Comparison of ENCODE assay signal across 15 mouse cellular contexts in the genomic region with DNA sequence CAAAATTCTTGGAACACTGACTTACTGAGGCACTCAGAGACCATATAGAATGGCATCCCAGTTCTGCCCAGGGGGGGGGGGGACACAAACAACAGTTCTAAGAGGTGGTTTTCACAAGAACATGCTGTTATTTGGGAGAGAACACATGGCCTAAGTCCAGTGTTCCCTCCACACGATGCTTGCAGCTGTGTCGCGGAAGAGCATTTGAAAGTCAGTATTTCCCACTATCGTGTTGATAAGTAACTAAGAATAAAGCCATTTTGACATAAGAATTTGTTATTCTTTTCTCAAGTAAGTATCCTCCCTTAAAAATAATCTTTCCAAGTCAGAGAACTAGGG.
A peak's percentile ranks its signal among the peaks of the same experiment; 100 is the strongest.
DNase-seq lines count a peak whose midpoint lies in the region; ATAC-seq and TF ChIP-seq lines count a peak whose summit lies in the region.
"Had no signal": no experiment of that assay in that cellular context is flagged by ENCODE, and none has a peak within 500 bp of the region (broad histone marks: within the 10 kb centered on the region; RNA-seq: fewer than 3 reads in every experiment).

No protein-coding gene starts in this region.

- H3K9ac ChIP-seq in kidney, postnatal 0 days (ENCODE audit: low read depth, low read length), result no peak overlapping the region
- H3K9ac ChIP-seq: embryonic facial prominence, embryonic 12.5 days; liver, embryonic 15.5 days had no signal

- H3K9me3 ChIP-seq in kidney, postnatal 0 days (replicated peaks; ENCODE audit: low read length), result no peaks in the 10 kb centered on the region
- H3K9me3 ChIP-seq: embryonic facial prominence, embryonic 12.5 days; liver, embryonic 15.5 days had no signal

- H3K27ac ChIP-seq in gastrocnemius, adult 2 months, result peak overlapping the region; percentile 62
- H3K27ac ChIP-seq in kidney, postnatal 0 days, result peak overlapping the region; percentile 43
- H3K27ac ChIP-seq in testis, adult 2 months (ENCODE audit: control insufficient read depth, insufficient read depth, low read depth, low read length), result peak overlapping the region; percentile 81
- H3K27ac ChIP-seq: embryonic facial prominence, embryonic 12.5 days; liver, embryonic 15.5 days had no signal

- no peak for TF ChIP-seq POLR2A in testis, adult 2 months (IDR thresholded peaks at IDR 0.05; ENCODE audit: control insufficient read depth, low read depth, low read length)

- intact Hi-C loops in gastrocnemius, adult 2 months (cut with DNase I), result no loop called here
- intact Hi-C loops in gastrocnemius, postnatal 36 days (cut with DNase I), result no loop called here

- ATAC-seq in kidney, postnatal 0 days (replicated peaks; ENCODE audit: low FRiP score, low read depth), result no peak
- ATAC-seq: intestine, postnatal 0 days; Patski had no signal

- 68% methylated on average over 4 of the region's 4 CpGs for WGBS in kidney, postnatal 0 days

- H3K4me1 ChIP-seq in kidney, postnatal 0 days (replicated peaks; ENCODE audit: insufficient read depth, low read length), result no peaks in the 10 kb centered on the region
- no peaks in the 10 kb centered on the region for H3K4me1 ChIP-seq in testis, adult 2 months (ENCODE audit: control insufficient read depth, insufficient read depth, low read length)
- H3K4me1 ChIP-seq: embryonic facial prominence, embryonic 12.5 days; liver, embryonic 15.5 days had no signal

- no peak overlapping the region for H3K4me2 ChIP-seq in kidney, postnatal 0 days (ENCODE audit: low read length)
- H3K4me2 ChIP-seq: embryonic facial prominence, embryonic 12.5 days; liver, embryonic 15.5 days had no signal

- no peaks in the 10 kb centered on the region for H3K27me3 ChIP-seq in kidney, postnatal 0 days (ENCODE audit: insufficient read depth, low read length)
- H3K27me3 ChIP-seq in testis, adult 2 months (ENCODE audit: control insufficient read depth, insufficient read depth, low read length), result no peaks in the 10 kb centered on the region
- H3K27me3 ChIP-seq: embryonic facial prominence, embryonic 12.5 days; liver, embryonic 15.5 days; Patski had no signal

- no peaks in the 10 kb centered on the region for H3K36me3 ChIP-seq in kidney, postnatal 0 days (ENCODE audit: insufficient read depth, low read length)
- H3K36me3 ChIP-seq in testis, adult 2 months (ENCODE audit: control insufficient read depth, insufficient read depth, low read length), result no peaks in the 10 kb centered on the region; the same call in 1 of the 2 replicates
- H3K36me3 ChIP-seq: embryonic facial prominence, embryonic 12.5 days; liver, embryonic 15.5 days had no signal

- TF ChIP-seq CTCF in gastrocnemius, adult 2 months (IDR thresholded peaks at IDR 0.05), result no peak
- no peak for TF ChIP-seq CTCF in kidney, postnatal 0 days (IDR thresholded peaks at IDR 0.05; ENCODE audit: low read depth)
- TF ChIP-seq CTCF in testis, adult 2 months (IDR thresholded peaks at IDR 0.05; ENCODE audit: control insufficient read depth, insufficient read depth, insufficient replicate concordance, low read depth, low read length), result no peak

- no peak overlapping the region for H3K4me3 ChIP-seq in gastrocnemius, adult 2 months
- H3K4me3 ChIP-seq in kidney, postnatal 0 days (replicated peaks; ENCODE audit: low read depth, low read length), result no peak overlapping the region
- no peak overlapping the region for H3K4me3 ChIP-seq in testis, adult 2 months (ENCODE audit: control insufficient read depth, low read depth, low read length)
- H3K4me3 ChIP-seq: embryonic facial prominence, embryonic 12.5 days; liver, embryonic 15.5 days had no signal

- DNase-seq in gastrocnemius, adult 2 months, result no peak
- DNase-seq in gastrocnemius, postnatal 36 days, result no peak
- no peak for DNase-seq in kidney, postnatal 0 days (ENCODE audit: low spot score)
- no peak for DNase-seq in kidney, postnatal 14 days
- no peak for DNase-seq in testis, postnatal 10 days (ENCODE audit: low spot score)
- DNase-seq in adrenal gland, adult 18-20 months (ENCODE audit: low spot score in 2 of 2), result no peak
- no peak for DNase-seq in cerebellum, postnatal 14 days
- DNase-seq: adrenal gland, postnatal 14 days; cerebellum, adult 11-12 months; gastrocnemius, postnatal 10 days had no signal
